ENCODE assay signal across 24 mouse cellular contexts in genomic region chr10:115284170-115284569, GRCm38 (mm10).
"Had no signal": no experiment of that assay in that cellular context is flagged by ENCODE, and none has a peak within 500 bp of the region (broad histone marks: within the 10 kb centered on the region; RNA-seq: fewer than 3 reads in every experiment).

No protein-coding gene starts in this region.

- H3K27me3 ChIP-seq: heart, embryonic 12.5 days; hindbrain, embryonic 12.5 days; limb, embryonic 12.5 days; liver, embryonic 13.5 days had no signal

- H3K9ac ChIP-seq: heart, embryonic 12.5 days; hindbrain, embryonic 12.5 days; hindbrain, embryonic 14.5 days; limb, embryonic 12.5 days; liver, embryonic 13.5 days had no signal

- H3K4me3 ChIP-seq: heart, embryonic 10.5 days; heart, embryonic 12.5 days; hindbrain, embryonic 10.5 days; hindbrain, embryonic 12.5 days; limb, embryonic 10.5 days; limb, embryonic 12.5 days; liver, embryonic 13.5 days had no signal

- H3K27ac ChIP-seq: heart, embryonic 10.5 days; hindbrain, embryonic 10.5 days; hindbrain, embryonic 12.5 days; hindbrain, embryonic 14.5 days; limb, embryonic 10.5 days; limb, embryonic 12.5 days; liver, embryonic 13.5 days had no signal

- H3K9me3 ChIP-seq: heart, embryonic 10.5 days; hindbrain, embryonic 10.5 days; hindbrain, embryonic 12.5 days; limb, embryonic 10.5 days; limb, embryonic 12.5 days; liver, embryonic 13.5 days had no signal

- ATAC-seq: hindbrain, embryonic 16.5 days; inflammation-experienced regulatory T-cells, adult 6 months had no signal

- DNase-seq: gastrocnemius, postnatal 10 days; gastrocnemius, postnatal 25 days; heart, adult 18-20 months; heart, postnatal 10 days; heart, postnatal 4 days; kidney, adult 11 months; kidney, adult 8-10 months; kidney, postnatal 10 days; kidney, postnatal 25 days; kidney, postnatal 4 days; layer of hippocampus, adult 9-11 months; layer of hippocampus, postnatal 36 days; liver; liver, embryonic 13.5 days had no signal

- H3K4me2 ChIP-seq: heart, embryonic 12.5 days; hindbrain, embryonic 12.5 days; hindbrain, embryonic 14.5 days; limb, embryonic 12.5 days; liver, embryonic 11.5 days; liver, embryonic 13.5 days had no signal

- H3K4me1 ChIP-seq: heart, embryonic 10.5 days; heart, embryonic 12.5 days; hindbrain, embryonic 10.5 days; hindbrain, embryonic 12.5 days; limb, embryonic 10.5 days; limb, embryonic 12.5 days; liver, embryonic 13.5 days had no signal
